Mouse (Mus musculus): ENCODE measurements around the gene Tbc1d9. TPM values are rescaled to one million over a fixed set of nuclear protein-coding genes. Genes with fewer than 3 reads are reported as not detected.
A peak's percentile ranks its signal among the peaks of the same experiment; 100 is the strongest.

Gene Tbc1d9
- total and polyA plus RNA-seq, 2 experiments from 2014 or later, result 0.49 to 4.3 TPM

- Histone ChIP-seq H3K4me1 (ENCODE audit: control insufficient read depth, insufficient read depth) (peaks cover 17% of the 10 kb centered on the region), H3K27ac (ENCODE audit: low read depth) (no peak overlapping the region), H3K27me3 (ENCODE audit: control insufficient read depth, insufficient read depth, low read length) (no peaks in the 10 kb centered on the region), H3K4me3 (ENCODE audit: low read depth, low read length) (no peak overlapping the region), H3K4me2 (ENCODE audit: low read depth, low read length) (no peak overlapping the region), H3K36me3 (replicated peaks; ENCODE audit: control insufficient read depth, insufficient read depth, low read length) (no peaks in the 10 kb centered on the region), H3K9ac (replicated peaks; ENCODE audit: low read depth, low read length) (no peak overlapping the region), H3K9me3 (replicated peaks; ENCODE audit: control insufficient read depth, low read length) (no peaks in the 10 kb centered on the region)
- DNase-seq (ENCODE audit: low spot score) (no peak), ATAC-seq (ENCODE audit: insufficient read depth, low read depth) (no peak)
- WGBS, result 62% methylated on average over 11 of the region's 11 CpGs
- TF ChIP-seq CTCF (IDR thresholded peaks at IDR 0.05; ENCODE audit: low read depth), result no peak
- no peak for TF ChIP-seq EP300 (IDR thresholded peaks at IDR 0.05; ENCODE audit: low read depth)
These were observed 37.8 kb downstream of the Tbc1d9 start for GRCm38 (mm10) chr8:83202946-83203345.

- ATAC-seq (ENCODE audit: insufficient read depth, low read depth) (no peak), DNase-seq (ENCODE audit: low spot score) (no peak)
- Histone ChIP-seq H3K27me3 (ENCODE audit: control insufficient read depth, insufficient read depth, low read length) (no peaks in the 10 kb centered on the region), H3K9me3 (replicated peaks; ENCODE audit: control insufficient read depth, low read length) (no peaks in the 10 kb centered on the region), H3K27ac (ENCODE audit: low read depth) (no peak overlapping the region), H3K36me3 (replicated peaks; ENCODE audit: control insufficient read depth, insufficient read depth, low read length) (no peaks in the 10 kb centered on the region), H3K4me1 (ENCODE audit: control insufficient read depth, insufficient read depth) (peaks cover 5% of the 10 kb centered on the region; the same call in 1 of the 2 replicates), H3K4me3 (ENCODE audit: low read depth, low read length) (no peak overlapping the region), H3K9ac (replicated peaks; ENCODE audit: low read depth, low read length) (no peak overlapping the region), H3K4me2 (ENCODE audit: low read depth, low read length) (no peak overlapping the region)
- WGBS, result 62% methylated on average over 7 of the region's 7 CpGs
- TF ChIP-seq EP300 (IDR thresholded peaks at IDR 0.05; ENCODE audit: low read depth) (no peak), CTCF (IDR thresholded peaks at IDR 0.05; ENCODE audit: low read depth) (no peak)
These were observed 40.8 kb downstream of the Tbc1d9 start for GRCm38 (mm10) chr8:83205907-83206306.

GRCm38 (mm10) chr8:83209581-83209980 lies 44.4 kb downstream of the Tbc1d9 start:
- Histone ChIP-seq H3K4me2 (ENCODE audit: low read depth, low read length) (no peak overlapping the region), H3K27ac (ENCODE audit: low read depth) (no peak overlapping the region), H3K36me3 (replicated peaks; ENCODE audit: control insufficient read depth, insufficient read depth, low read length) (no peaks in the 10 kb centered on the region), H3K4me3 (ENCODE audit: low read depth, low read length) (no peak overlapping the region), H3K9me3 (replicated peaks; ENCODE audit: control insufficient read depth, low read length) (no peaks in the 10 kb centered on the region), H3K27me3 (ENCODE audit: control insufficient read depth, insufficient read depth, low read length) (no peaks in the 10 kb centered on the region), H3K9ac (replicated peaks; ENCODE audit: low read depth, low read length) (no peak overlapping the region), H3K4me1 (ENCODE audit: control insufficient read depth, insufficient read depth) (no peaks in the 10 kb centered on the region)
- TF ChIP-seq CTCF (IDR thresholded peaks at IDR 0.05; ENCODE audit: low read depth) (no peak), EP300 (IDR thresholded peaks at IDR 0.05; ENCODE audit: low read depth) (no peak)
- ATAC-seq (ENCODE audit: insufficient read depth, low read depth) (no peak), DNase-seq (ENCODE audit: low spot score) (no peak)
- WGBS, result 69% methylated on average over 4 of the region's 4 CpGs

- TF ChIP-seq EP300 (IDR thresholded peaks at IDR 0.05; ENCODE audit: low read depth) (no peak), CTCF (IDR thresholded peaks at IDR 0.05; ENCODE audit: low read depth) (no peak)
- ATAC-seq (ENCODE audit: insufficient read depth, low read depth) (no peak), DNase-seq (ENCODE audit: low spot score) (no peak)
- H3K27ac ChIP-seq (ENCODE audit: low read depth), result no peak overlapping the region
- no peak overlapping the region for H3K4me2 ChIP-seq (ENCODE audit: low read depth, low read length)
- H3K9me3 ChIP-seq (replicated peaks; ENCODE audit: control insufficient read depth, low read length), result no peaks in the 10 kb centered on the region
- no peaks in the 10 kb centered on the region for H3K36me3 ChIP-seq (replicated peaks; ENCODE audit: control insufficient read depth, insufficient read depth, low read length)
- no peak overlapping the region for H3K9ac ChIP-seq (replicated peaks; ENCODE audit: low read depth, low read length)
- H3K27me3 ChIP-seq (ENCODE audit: control insufficient read depth, insufficient read depth, low read length), result no peaks in the 10 kb centered on the region
- H3K4me3 ChIP-seq (ENCODE audit: low read depth, low read length), result no peak overlapping the region
- no peaks in the 10 kb centered on the region for H3K4me1 ChIP-seq (ENCODE audit: control insufficient read depth, insufficient read depth)
- 88% methylated on average over 7 of the region's 7 CpGs for WGBS
These were observed 45.5 kb downstream of the Tbc1d9 start for GRCm38 (mm10) chr8:83210676-83211075.

GRCm38 (mm10) chr8:83215065-83215464 lies 49.9 kb downstream of the Tbc1d9 start:
- H3K36me3 ChIP-seq (replicated peaks; ENCODE audit: control insufficient read depth, insufficient read depth, low read length), result no peaks in the 10 kb centered on the region
- H3K4me1 ChIP-seq (ENCODE audit: control insufficient read depth, insufficient read depth), result no peaks in the 10 kb centered on the region
- DNase-seq (ENCODE audit: low spot score) (peak; percentile 19), ATAC-seq (ENCODE audit: insufficient read depth, low read depth) (peak; percentile 73)
- no peak overlapping the region for H3K4me2 ChIP-seq (ENCODE audit: low read depth, low read length)
- no peak overlapping the region for H3K4me3 ChIP-seq (ENCODE audit: low read depth, low read length)
- H3K27ac ChIP-seq (ENCODE audit: low read depth), result peak overlapping the region; percentile 57
- no peaks in the 10 kb centered on the region for H3K9me3 ChIP-seq (replicated peaks; ENCODE audit: control insufficient read depth, low read length)
- H3K9ac ChIP-seq (replicated peaks; ENCODE audit: low read depth, low read length), result no peak overlapping the region
- TF ChIP-seq CTCF (IDR thresholded peaks at IDR 0.05; ENCODE audit: low read depth) (no peak), EP300 (IDR thresholded peaks at IDR 0.05; ENCODE audit: low read depth) (peak; percentile 52; the same call in 1 of the 2 replicates)
- WGBS, result 21% methylated on average over 5 of the region's 5 CpGs
- H3K27me3 ChIP-seq (ENCODE audit: control insufficient read depth, insufficient read depth, low read length), result no peaks in the 10 kb centered on the region

GRCm38 (mm10) chr8:83216520-83216919 lies 51.4 kb downstream of the Tbc1d9 start:
- TF ChIP-seq EP300 (IDR thresholded peaks at IDR 0.05; ENCODE audit: low read depth), result no peak
- TF ChIP-seq CTCF (IDR thresholded peaks at IDR 0.05; ENCODE audit: low read depth), result no peak
- no peak for DNase-seq (ENCODE audit: low spot score)
- Histone ChIP-seq H3K4me2 (ENCODE audit: low read depth, low read length) (no peak overlapping the region), H3K4me3 (ENCODE audit: low read depth, low read length) (no peak overlapping the region), H3K36me3 (replicated peaks; ENCODE audit: control insufficient read depth, insufficient read depth, low read length) (no peaks in the 10 kb centered on the region), H3K9ac (replicated peaks; ENCODE audit: low read depth, low read length) (no peak overlapping the region), H3K9me3 (replicated peaks; ENCODE audit: control insufficient read depth, low read length) (no peaks in the 10 kb centered on the region), H3K27me3 (ENCODE audit: control insufficient read depth, insufficient read depth, low read length) (no peaks in the 10 kb centered on the region), H3K27ac (ENCODE audit: low read depth) (no peak overlapping the region), H3K4me1 (ENCODE audit: control insufficient read depth, insufficient read depth) (no peaks in the 10 kb centered on the region)
- ATAC-seq (ENCODE audit: insufficient read depth, low read depth), result no peak
- WGBS, result 85% methylated on average over 6 of the region's 6 CpGs

Measured in heart, postnatal 0 days (tissue).